In the genomic region with DNA sequence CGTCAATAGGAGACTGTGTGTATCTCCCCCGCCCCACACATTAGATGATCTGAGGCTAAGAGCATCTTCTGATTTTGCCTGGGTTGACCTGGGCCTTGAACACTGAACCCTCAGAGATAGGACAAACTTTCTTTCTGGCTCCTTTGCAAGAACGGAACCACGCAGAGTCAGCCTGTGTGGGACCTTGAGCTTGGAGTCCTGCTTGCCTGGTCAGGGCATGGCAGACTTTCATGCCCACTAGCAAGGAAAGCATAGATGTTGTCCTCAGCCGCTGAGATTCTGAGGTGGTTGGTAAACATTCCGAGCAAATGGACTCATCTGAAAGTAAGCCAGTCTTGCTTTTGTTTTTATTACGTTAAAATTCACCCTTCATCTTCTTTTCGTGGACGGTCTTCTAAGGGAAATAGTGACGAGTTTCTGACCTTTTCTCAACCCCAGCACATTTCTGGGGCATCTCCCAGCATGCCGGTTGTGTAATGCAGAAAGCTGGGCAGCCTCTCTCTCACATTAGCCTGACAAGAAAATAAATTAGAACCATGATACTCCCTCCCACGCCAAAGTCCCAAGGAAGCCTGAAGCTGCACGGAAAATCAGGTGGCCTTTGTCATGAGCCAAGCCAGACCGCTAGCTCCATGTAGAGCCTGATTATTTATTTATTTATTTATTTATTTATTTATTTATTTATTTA, we compare ENCODE assay signal across 10 mouse cellular contexts.
DNase-seq lines count a peak whose midpoint lies in the region; ATAC-seq and TF ChIP-seq lines count a peak whose summit lies in the region.
"Had no signal": no experiment of that assay in that cellular context is flagged by ENCODE, and none has a peak within 500 bp of the region (broad histone marks: within the 10 kb centered on the region; RNA-seq: fewer than 3 reads in every experiment).

No protein-coding gene starts in this region.

- intact Hi-C loops in left cerebral cortex, adult 2 months (cut with DNase I), result loop anchor here (2.0 to 10.0 kb wide), 4 partner anchors 65 to 207 kb away; partner anchors contain the start of gene Ppm1b
- intact Hi-C loops in gastrocnemius, postnatal 14 days (cut with DNase I; ENCODE audit: low total_unique reads), result no loop called here

- no peak for TF ChIP-seq CTCF in left cerebral cortex, adult 2 months (IDR thresholded peaks at IDR 0.05)

- WGBS in embryonic facial prominence, embryonic 15.5 days, result 78% methylated on average over 14 of the region's 14 CpGs
- WGBS in liver, embryonic 16.5 days (ENCODE audit: insufficient replicate concordance), result 77% methylated on average over 14 of the region's 14 CpGs
- WGBS in stomach, embryonic 14.5 days, result 69% methylated on average over 14 of the region's 14 CpGs

- H3K9ac ChIP-seq in embryonic facial prominence, embryonic 15.5 days, result no peak overlapping the region
- no peak overlapping the region for H3K9ac ChIP-seq in liver, embryonic 16.5 days (ENCODE audit: low read depth, low read length)
- H3K9ac ChIP-seq in stomach, embryonic 14.5 days (replicated peaks; ENCODE audit: low read depth, low read length), result no peak overlapping the region

- no peaks in the 10 kb centered on the region for H3K36me3 ChIP-seq in embryonic facial prominence, embryonic 15.5 days
- no peaks in the 10 kb centered on the region for H3K36me3 ChIP-seq in liver, embryonic 16.5 days (ENCODE audit: control insufficient read depth, insufficient read depth)
- H3K36me3 ChIP-seq in stomach, embryonic 14.5 days (ENCODE audit: control insufficient read depth, insufficient read depth, low read length), result no peaks in the 10 kb centered on the region
- H3K36me3 ChIP-seq: heart, embryonic 13.5 days had no signal

- H3K4me2 ChIP-seq in embryonic facial prominence, embryonic 15.5 days (replicated peaks), result no peak overlapping the region
- H3K4me2 ChIP-seq in liver, embryonic 16.5 days (ENCODE audit: low read depth, low read length), result no peak overlapping the region
- H3K4me2 ChIP-seq in stomach, embryonic 14.5 days (replicated peaks; ENCODE audit: low read depth, low read length), result no peak overlapping the region

- ATAC-seq in embryonic facial prominence, embryonic 15.5 days (ENCODE audit: insufficient number of reproducible peaks, low FRiP score, low TSS enrichment, low read depth), result 0 out of 2 replicates have a peak, but pooled peaks have one; percentile 40
- 0 out of 2 replicates have a peak, but pooled peaks have one; percentile 0 for ATAC-seq in liver, embryonic 16.5 days (ENCODE audit: low read depth)
- ATAC-seq in stomach, embryonic 14.5 days (ENCODE audit: insufficient number of reproducible peaks, insufficient read depth, low FRiP score, low read depth), result 0 out of 2 replicates have a peak, but pooled peaks have one; percentile 46

- no peaks in the 10 kb centered on the region for H3K27me3 ChIP-seq in embryonic facial prominence, embryonic 15.5 days
- no peaks in the 10 kb centered on the region for H3K27me3 ChIP-seq in liver, embryonic 16.5 days (ENCODE audit: control insufficient read depth, insufficient read depth, low read depth, low read length)
- no peaks in the 10 kb centered on the region for H3K27me3 ChIP-seq in stomach, embryonic 14.5 days (ENCODE audit: control insufficient read depth, insufficient read depth, low read length)
- H3K27me3 ChIP-seq: heart, embryonic 13.5 days had no signal

- H3K4me1 ChIP-seq in embryonic facial prominence, embryonic 15.5 days, result no peaks in the 10 kb centered on the region
- peaks cover 10% of the 10 kb centered on the region for H3K4me1 ChIP-seq in liver, embryonic 16.5 days (ENCODE audit: control insufficient read depth, low read depth, low read length)
- H3K4me1 ChIP-seq in stomach, embryonic 14.5 days (ENCODE audit: control insufficient read depth, insufficient read depth, low read length), result no peaks in the 10 kb centered on the region
- H3K4me1 ChIP-seq: heart, embryonic 13.5 days had no signal

- DNase-seq in left cerebral cortex, adult 2 months (ENCODE audit: extremely low spot score in 1 of 2, low spot score in 2 of 2), result no peak
- DNase-seq in left cerebral cortex, adult 8-10 months (ENCODE audit: low spot score in 2 of 2), result no peak
- peak; percentile 72 for DNase-seq in adrenal gland, postnatal 14 days
- no peak for DNase-seq in gastrocnemius, postnatal 14 days
- no peak for DNase-seq in right cerebral cortex, postnatal 4 days

- no peak overlapping the region for H3K4me3 ChIP-seq in left cerebral cortex, adult 2 months
- no peak overlapping the region for H3K4me3 ChIP-seq in embryonic facial prominence, embryonic 15.5 days (replicated peaks)
- no peak overlapping the region for H3K4me3 ChIP-seq in liver, embryonic 16.5 days (ENCODE audit: low read depth, low read length)
- no peak overlapping the region for H3K4me3 ChIP-seq in stomach, embryonic 14.5 days (ENCODE audit: low read depth, low read length)

- no peaks in the 10 kb centered on the region for H3K9me3 ChIP-seq in embryonic facial prominence, embryonic 15.5 days (replicated peaks)
- H3K9me3 ChIP-seq in liver, embryonic 16.5 days (replicated peaks; ENCODE audit: control insufficient read depth, low read length), result no peaks in the 10 kb centered on the region
- no peaks in the 10 kb centered on the region for H3K9me3 ChIP-seq in stomach, embryonic 14.5 days (ENCODE audit: control insufficient read depth, low read depth, low read length)
- H3K9me3 ChIP-seq: heart, embryonic 13.5 days; megakaryocyte, embryonic 14.5 days had no signal

- peak overlapping the region; percentile 83 for H3K27ac ChIP-seq in left cerebral cortex, adult 2 months
- no peak overlapping the region for H3K27ac ChIP-seq in embryonic facial prominence, embryonic 15.5 days (replicated peaks)
- no peak overlapping the region for H3K27ac ChIP-seq in liver, embryonic 16.5 days (ENCODE audit: low read length)
- H3K27ac ChIP-seq in stomach, embryonic 14.5 days (ENCODE audit: low read length), result no peak overlapping the region
- H3K27ac ChIP-seq: heart, embryonic 13.5 days had no signal
